Mouse (Mus musculus) v-Abl transformed pro-B cells (cell line): ENCODE measurements at regions not wholly inside any gene's neighbourhood (a gene's known extent, or its start where the extent isn't known, plus 50 kb on each side); places are given as distances from the start of the nearest gene placed in this dataset.

Source experiments
- in situ Hi-C, 2 experiments: fragments of 400-800 bp; cut with MboI; formaldehyde crosslinking; loops; one replicate each; pipeline ENCODE4 v1.15.1; 2025; ENCODE audit not compliant: unreplicated experiment in 2 of 2

GRCm38 (mm10) chr4:82234443-82234842 is 471.1 kb downstream of the Nfib start:
- in situ Hi-C loops = no loop called here

- in situ Hi-C loops = no loop called here
Measured at GRCm38 (mm10) chr4:82226197-82227119, 479.1 kb downstream of the Nfib start.

- in situ Hi-C loops = no loop called here
Measured at GRCm38 (mm10) chr4:82220724-82221123, 484.8 kb downstream of the Nfib start.

- in situ Hi-C loops = no loop called here
Measured at GRCm38 (mm10) chr4:82220120-82220714, 485.3 kb downstream of the Nfib start.

GRCm38 (mm10) chr4:82218616-82219015 is 486.9 kb downstream of the Nfib start:
- in situ Hi-C loops = no loop called here

- in situ Hi-C loops = no loop called here
Measured at GRCm38 (mm10) chr4:82207031-82207430, 498.5 kb downstream of the Nfib start.

- in situ Hi-C loops = no loop called here
Measured at GRCm38 (mm10) chr4:82200306-82200705, 505.2 kb downstream of the Nfib start.

GRCm38 (mm10) chr4:82199118-82199517 is 506.4 kb downstream of the Nfib start:
- in situ Hi-C loops = no loop called here

- in situ Hi-C loops = no loop called here
Measured at GRCm38 (mm10) chr4:82197611-82198010, 507.9 kb downstream of the Nfib start.

- in situ Hi-C loops = no loop called here
Measured at GRCm38 (mm10) chr4:82196024-82196647, 509.4 kb downstream of the Nfib start.

GRCm38 (mm10) chr4:82193905-82194304 is 511.6 kb downstream of the Nfib start:
- in situ Hi-C loops = no loop called here

GRCm38 (mm10) chr4:82186892-82187291 is 518.7 kb downstream of the Nfib start:
- in situ Hi-C loops = no loop called here

- in situ Hi-C loops = no loop called here
Measured at GRCm38 (mm10) chr4:82183974-82184373, 521.6 kb downstream of the Nfib start.

- in situ Hi-C loops = no loop called here
Measured at GRCm38 (mm10) chr4:82178112-82178511, 527.4 kb downstream of the Nfib start.

GRCm38 (mm10) chr4:82176723-82177122 is 528.8 kb downstream of the Nfib start:
- in situ Hi-C loops = no loop called here

GRCm38 (mm10) chr4:82173461-82174085 is 532.0 kb downstream of the Nfib start:
- in situ Hi-C loops = no loop called here

- in situ Hi-C loops = no loop called here
Measured at GRCm38 (mm10) chr4:82170930-82171329, 534.6 kb downstream of the Nfib start.

- in situ Hi-C loops = no loop called here
Measured at GRCm38 (mm10) chr4:82168032-82168431, 537.5 kb downstream of the Nfib start.

- in situ Hi-C loops = no loop called here
Measured at GRCm38 (mm10) chr4:82167396-82167795, 538.2 kb downstream of the Nfib start.

GRCm38 (mm10) chr4:82166826-82167225 is 538.7 kb downstream of the Nfib start:
- in situ Hi-C loops = no loop called here

- in situ Hi-C loops = no loop called here
Measured at GRCm38 (mm10) chr4:82166087-82166486, 539.5 kb downstream of the Nfib start.
